Mouse (Mus musculus) intestine, postnatal 0 days (tissue): ENCODE data around the gene Bag5. TPM values are rescaled to one million over a fixed set of nuclear protein-coding genes. Genes with fewer than 3 reads are reported as not detected.
A peak's percentile ranks its signal among the peaks of the same experiment; 100 is the strongest.

ENCODE experiments used
- ATAC-seq: fragments of 200-750 bp; cut with Nextera tagmentation; 2 replicates; pipeline ENCODE4 v1.8.0; 2017; ENCODE audit warnings: mild to moderate bottlenecking, moderate TSS enrichment, moderate library complexity
- H3K27ac ChIP-seq: fragments of 300-500 bp; sonication (generic); 2 replicates; pipeline ENCODE4 v1.5.1; 2014; ENCODE audit warnings: mild to moderate bottlenecking, low read depth, low read length, moderate library complexity
- H3K27me3 ChIP-seq: fragments of 300-500 bp; sonication (generic); replicated peaks from 2 replicates; pipeline ENCODE4 v1.6.1; 2014; ENCODE audit warnings: low read length, mixed read lengths; ENCODE audit not compliant: control insufficient read depth, insufficient read depth
- H3K36me3 ChIP-seq: fragments of 300-500 bp; sonication (generic); 2 replicates; pipeline ENCODE4 v1.6.1; 2014; ENCODE audit warnings: mild to moderate bottlenecking, moderate library complexity; ENCODE audit not compliant: control insufficient read depth, insufficient read depth
- H3K4me1 ChIP-seq: fragments of 300-500 bp; sonication (generic); replicated peaks from 2 replicates; pipeline ENCODE4 v1.6.1; 2014; ENCODE audit warnings: antibody characterized with exemption, low read length, mixed read lengths; ENCODE audit not compliant: control insufficient read depth, insufficient read depth
- H3K4me2 ChIP-seq: fragments of 300-500 bp; sonication (generic); replicated peaks from 2 replicates; pipeline ENCODE4 v1.6.1; 2014; ENCODE audit warnings: low read depth, mild to moderate bottlenecking, moderate library complexity
- H3K4me3 ChIP-seq: fragments of 300-500 bp; sonication (generic); 2 replicates; pipeline ENCODE4 v1.5.1; 2014; ENCODE audit warnings: low read depth, low read length
- H3K9ac ChIP-seq: fragments of 300-500 bp; sonication (generic); 2 replicates; pipeline ENCODE4 v1.6.1; 2014; ENCODE audit warnings: mild to moderate bottlenecking, low read depth, low read length
- H3K9me3 ChIP-seq: fragments of 300-500 bp; sonication (generic); 2 replicates; pipeline ENCODE4 v1.6.1; 2016; ENCODE audit warnings: mixed run types; ENCODE audit not compliant: control insufficient read depth
- CTCF ChIP-seq: sonication (generic); IDR thresholded peaks from 2 replicates; pipeline ENCODE4 v1.5.1; 2016; ENCODE audit warnings: low read depth, mild to moderate bottlenecking, control low read depth, antibody characterized with exemption, moderate library complexity
- WGBS: fragments of 180-500 bp; shearing (Covaris S2); extraction: QIAGEN DNeasy Blood & Tissue Kit; methylation state at CpG from one replicate; pipeline ENCODE4 v1.1.7; 2014; 5-methylcytosine and 5-hydroxymethylcytosine counted together
- polyA plus RNA-seq: library from polyadenylated mRNA; unstranded; fragments of >200 nt; fragmentation: Nextera tagmentation; extraction: Ambion mirVana; gene quantifications from 2 replicates; pipeline ENCODE4 v1.2.1, GENCODE M21; 2015

Gene Bag5
- polyA plus RNA-seq, 1 experiment from 2014 or later: 29.6 TPM

DNA sequence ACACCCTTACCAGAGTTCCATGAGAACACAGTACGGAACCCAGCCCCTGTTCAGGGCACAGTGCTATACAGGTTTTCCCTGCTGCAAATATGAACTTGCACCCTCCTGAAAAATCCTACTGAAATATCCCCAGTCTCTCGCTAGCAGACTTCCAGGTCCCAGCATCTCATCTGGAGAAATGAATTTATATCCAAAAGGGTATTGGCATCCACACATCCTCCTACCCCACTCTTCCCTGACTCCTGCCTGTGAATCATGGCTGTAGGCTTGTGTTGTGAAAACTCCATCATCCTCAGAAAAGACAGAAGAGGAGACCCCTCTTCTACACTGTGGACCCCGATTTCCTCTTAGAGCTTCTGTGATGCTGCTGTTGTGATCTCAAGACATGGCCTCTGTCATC is 37.7 kb upstream of the Bag5 start:
- Histone ChIP-seq H3K27me3 (no peaks in the 10 kb centered on the region), H3K36me3 (no peaks in the 10 kb centered on the region), H3K27ac (no peak overlapping the region), H3K4me1 (0 out of 2 replicates have a peak, but pooled peaks cover 4% of the 10 kb centered on the region), H3K9me3 (no peaks in the 10 kb centered on the region), H3K4me3 (no peak overlapping the region), H3K9ac (no peak overlapping the region), H3K4me2 (no peak overlapping the region)
- WGBS: 92% methylated on average over 3 of the region's 3 CpGs
- TF ChIP-seq CTCF: no peak
- no peak for ATAC-seq

DNA sequence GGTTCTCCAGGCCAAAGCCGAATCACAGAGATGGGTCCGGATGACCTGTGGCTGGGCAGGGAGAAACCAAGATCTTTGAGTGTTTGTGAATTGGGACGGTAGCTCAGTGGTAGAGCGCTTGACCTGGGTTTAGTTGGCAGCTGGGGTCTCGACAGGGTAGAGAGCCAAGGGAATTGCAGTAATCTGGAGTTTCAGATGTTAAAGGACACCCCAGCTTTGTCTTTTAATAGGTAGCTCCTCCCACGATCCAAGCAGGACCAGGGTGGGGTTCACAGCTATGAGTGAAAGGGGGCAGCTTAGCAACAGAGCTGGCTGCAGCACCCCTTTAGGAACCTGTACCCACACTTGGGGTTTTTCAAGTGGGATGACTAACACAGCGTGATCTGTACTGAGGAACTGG is 34.4 kb upstream of the Bag5 start:
- Histone ChIP-seq H3K9ac (no peak overlapping the region), H3K9me3 (no peaks in the 10 kb centered on the region), H3K36me3 (no peaks in the 10 kb centered on the region), H3K27me3 (no peaks in the 10 kb centered on the region), H3K4me1 (0 out of 2 replicates have a peak, but pooled peaks cover 10% of the 10 kb centered on the region), H3K4me3 (no peak overlapping the region), H3K4me2 (no peak overlapping the region), H3K27ac (no peak overlapping the region)
- WGBS: 83% methylated on average over 7 of the region's 7 CpGs
- no peak for TF ChIP-seq CTCF
- ATAC-seq: no peak

DNA sequence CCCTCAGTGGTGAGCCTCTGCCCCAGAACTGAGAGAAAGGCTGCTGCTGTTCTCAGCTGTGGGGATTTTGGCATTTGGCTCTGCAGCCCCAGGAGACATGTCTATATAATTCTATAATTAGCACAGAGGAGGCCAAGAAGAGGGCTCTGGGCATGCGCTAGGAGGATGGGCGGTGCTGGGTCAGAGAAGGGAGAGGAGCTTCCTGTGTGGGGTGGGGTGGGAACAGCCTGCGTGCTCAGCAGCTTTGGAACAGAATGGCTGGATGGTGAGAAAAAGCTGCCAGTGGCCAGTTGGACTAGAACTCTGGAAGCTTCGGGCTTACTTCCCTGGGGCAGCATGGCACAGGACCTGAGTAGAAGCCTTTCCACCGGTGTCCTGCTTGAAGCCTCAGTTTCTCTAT is 33.0 kb upstream of the Bag5 start:
- TF ChIP-seq CTCF: no peak
- H3K36me3 ChIP-seq: no peaks in the 10 kb centered on the region
- WGBS: 30% methylated on average over 5 of the region's 5 CpGs
- peak; percentile 53; the same call in 1 of the 2 replicates for ATAC-seq
- H3K27ac ChIP-seq: peak overlapping the region; percentile 46; the same call in 1 of the 2 replicates
- peak overlapping the region; percentile 30 for H3K4me2 ChIP-seq
- 0 out of 2 replicates have a peak, but pooled peaks cover 10% of the 10 kb centered on the region for H3K4me1 ChIP-seq
- no peak overlapping the region for H3K9ac ChIP-seq
- H3K4me3 ChIP-seq: no peak overlapping the region
- H3K27me3 ChIP-seq: no peaks in the 10 kb centered on the region
- no peaks in the 10 kb centered on the region for H3K9me3 ChIP-seq

DNA sequence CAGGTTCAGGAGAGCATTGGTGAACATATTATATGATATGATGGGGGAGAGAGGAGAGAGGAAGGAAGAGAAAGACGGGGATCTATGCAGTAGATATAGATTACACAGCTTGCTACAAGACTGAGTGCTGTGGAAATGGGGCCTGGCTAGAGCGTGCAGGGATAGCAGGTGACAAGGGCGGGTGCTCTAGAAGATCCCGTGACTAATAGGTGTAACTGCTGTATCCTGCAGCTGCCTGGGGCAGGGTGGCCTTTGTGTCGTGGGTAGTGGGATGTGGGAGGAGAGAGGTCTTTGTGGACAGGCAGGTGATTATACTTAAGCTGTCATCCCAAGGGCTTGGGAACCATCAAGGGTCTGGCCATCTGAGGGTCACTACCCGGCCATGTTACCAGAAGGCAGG is 32.2 kb upstream of the Bag5 start:
- ATAC-seq: peak; percentile 43; the same call in 1 of the 2 replicates
- WGBS: 54% methylated on average over 6 of the region's 6 CpGs
- Histone ChIP-seq H3K27ac (peak overlapping the region; percentile 46; the same call in 1 of the 2 replicates), H3K27me3 (no peaks in the 10 kb centered on the region), H3K4me2 (no peak overlapping the region), H3K4me1 (0 out of 2 replicates have a peak, but pooled peaks cover 10% of the 10 kb centered on the region), H3K9ac (no peak overlapping the region), H3K36me3 (no peaks in the 10 kb centered on the region), H3K9me3 (no peaks in the 10 kb centered on the region), H3K4me3 (no peak overlapping the region)
- TF ChIP-seq CTCF: no peak

DNA sequence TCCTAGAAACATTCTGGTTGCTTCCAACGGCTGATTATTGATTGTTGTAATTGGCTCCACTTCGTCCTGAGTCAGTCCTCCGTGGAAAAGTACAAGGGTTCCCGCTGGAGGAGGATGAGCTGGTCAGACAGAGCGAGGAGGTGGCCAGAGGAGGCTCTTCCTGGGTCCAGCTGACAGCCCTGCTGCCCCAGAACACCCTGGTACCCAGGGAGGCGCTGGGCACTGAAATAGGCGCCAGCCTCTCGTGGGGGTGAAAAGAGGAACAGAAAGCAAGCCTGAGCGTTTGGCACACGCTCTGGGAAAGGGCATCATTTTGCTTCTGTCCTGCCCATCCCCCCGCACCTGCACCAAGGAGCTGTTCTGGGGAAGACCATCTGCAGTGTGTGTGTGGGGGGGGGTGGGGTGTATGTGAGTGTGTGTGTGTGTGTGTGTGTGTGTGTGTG is 30.9 kb upstream of the Bag5 start:
- Histone ChIP-seq H3K9me3 (no peaks in the 10 kb centered on the region), H3K9ac (no peak overlapping the region), H3K4me1 (0 out of 2 replicates have a peak, but pooled peaks cover 10% of the 10 kb centered on the region), H3K4me2 (no peak overlapping the region), H3K27ac (no peak overlapping the region; the same call in 1 of the 2 replicates), H3K4me3 (no peak overlapping the region), H3K27me3 (no peaks in the 10 kb centered on the region), H3K36me3 (no peaks in the 10 kb centered on the region)
- TF ChIP-seq CTCF: no peak
- 70% methylated on average over 11 of the region's 11 CpGs for WGBS
- ATAC-seq: no peak

DNA sequence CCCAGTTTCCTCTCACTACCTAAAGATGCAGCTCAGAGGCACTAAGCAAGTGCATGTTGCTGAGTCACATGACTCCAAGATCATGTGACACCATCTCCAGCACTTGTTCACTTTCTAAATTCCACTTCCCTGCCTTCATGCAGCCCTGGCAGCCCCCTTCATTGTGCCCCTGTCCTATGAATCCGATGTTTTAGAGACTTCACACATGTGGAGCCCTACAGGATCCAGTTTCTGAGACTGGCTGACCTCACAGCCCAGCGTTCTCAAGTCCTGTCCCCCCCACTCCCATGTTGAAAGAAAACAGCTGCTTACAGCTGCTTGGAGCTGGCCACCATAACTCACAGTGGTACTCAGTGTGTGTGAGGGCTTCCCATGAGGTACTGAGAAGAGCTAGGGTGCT is 30.4 kb upstream of the Bag5 start:
- H3K4me2 ChIP-seq: no peak overlapping the region
- no peak for ATAC-seq
- TF ChIP-seq CTCF: no peak
- H3K36me3 ChIP-seq: no peaks in the 10 kb centered on the region
- H3K4me3 ChIP-seq: no peak overlapping the region
- no peak overlapping the region for H3K9ac ChIP-seq
- H3K4me1 ChIP-seq: 0 out of 2 replicates have a peak, but pooled peaks cover 10% of the 10 kb centered on the region
- no peak overlapping the region for H3K27ac ChIP-seq
- no peaks in the 10 kb centered on the region for H3K27me3 ChIP-seq
- WGBS: 62% methylated on average over 2 of the region's 2 CpGs
- no peaks in the 10 kb centered on the region for H3K9me3 ChIP-seq

DNA sequence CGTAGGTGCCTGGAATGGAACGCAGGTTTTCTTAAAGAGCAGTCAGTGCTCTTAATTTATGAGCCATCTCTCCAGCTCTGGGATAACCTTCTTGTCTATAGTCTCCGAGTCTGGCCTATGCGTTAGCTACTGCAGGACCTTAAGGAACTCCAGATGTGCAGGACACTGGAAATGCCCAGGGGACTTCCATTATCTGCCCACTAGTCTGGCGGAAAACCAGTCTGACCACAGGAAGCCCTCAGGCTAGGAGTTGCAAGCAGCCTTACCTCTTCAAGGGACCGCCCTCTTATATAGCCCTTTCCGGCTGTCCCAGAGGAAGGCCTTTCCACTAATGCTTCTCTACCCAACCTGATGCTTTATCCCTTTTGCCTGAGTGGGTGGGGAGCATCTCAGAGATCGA is 28.3 kb upstream of the Bag5 start:
- ATAC-seq: no peak
- WGBS: 76% methylated on average over 8 of the region's 8 CpGs
- TF ChIP-seq CTCF: no peak

More for the DNA sequence above, 28.3 kb upstream of the Bag5 start:
- Histone ChIP-seq H3K27ac (no peak overlapping the region), H3K4me2 (no peak overlapping the region), H3K4me3 (no peak overlapping the region), H3K36me3 (no peaks in the 10 kb centered on the region), H3K9me3 (no peaks in the 10 kb centered on the region), H3K27me3 (no peaks in the 10 kb centered on the region), H3K9ac (no peak overlapping the region), H3K4me1 (0 out of 2 replicates have a peak, but pooled peaks cover 10% of the 10 kb centered on the region)
